Mouse (Mus musculus): ENCODE measurements around the gene Lrrc1. TPM values are rescaled to one million over a fixed set of nuclear protein-coding genes. Genes with fewer than 3 reads are reported as not detected.

Gene Lrrc1
- total RNA-seq, 2 experiments from 2014 or later, result 17.2 to 18.4 TPM

GRCm38 (mm10) chr9:77408053-77408603 lies 136.5 kb downstream of the Lrrc1 start:
- intact Hi-C loops (cut with DNase I), result no loop called here
- no peak for DNase-seq (ENCODE audit: low spot score)

- intact Hi-C loops (cut with DNase I), result no loop called here
- no peak for DNase-seq (ENCODE audit: low spot score)
These were observed 137.8 kb downstream of the Lrrc1 start for GRCm38 (mm10) chr9:77406906-77407305.

GRCm38 (mm10) chr9:77404458-77404857 lies 140.2 kb downstream of the Lrrc1 start:
- DNase-seq (ENCODE audit: low spot score), result no peak
- intact Hi-C loops (cut with DNase I), result no loop called here

- intact Hi-C loops (cut with DNase I), result no loop called here
- no peak for DNase-seq (ENCODE audit: low spot score)
These were observed 140.7 kb downstream of the Lrrc1 start for GRCm38 (mm10) chr9:77403961-77404360.

GRCm38 (mm10) chr9:77402971-77403370 lies 141.7 kb downstream of the Lrrc1 start:
- intact Hi-C loops (cut with DNase I), result no loop called here
- no peak for DNase-seq (ENCODE audit: low spot score)

- intact Hi-C loops (cut with DNase I), result no loop called here
- DNase-seq (ENCODE audit: low spot score), result no peak
These were observed 144.9 kb downstream of the Lrrc1 start for GRCm38 (mm10) chr9:77399801-77400200.

- intact Hi-C loops (cut with DNase I), result no loop called here
- no peak for DNase-seq (ENCODE audit: low spot score)
These were observed 145.6 kb downstream of the Lrrc1 start for GRCm38 (mm10) chr9:77398856-77399631.

- no peak for DNase-seq (ENCODE audit: low spot score)
- intact Hi-C loops (cut with DNase I), result no loop called here
These were observed 147.6 kb downstream of the Lrrc1 start for GRCm38 (mm10) chr9:77397027-77397426.

- intact Hi-C loops (cut with DNase I), result no loop called here
- DNase-seq (ENCODE audit: low spot score), result no peak
These were observed 153.4 kb downstream of the Lrrc1 start for GRCm38 (mm10) chr9:77391248-77391647.

GRCm38 (mm10) chr9:77388956-77389355 lies 155.7 kb downstream of the Lrrc1 start:
- intact Hi-C loops (cut with DNase I), result loop anchor here (5.0 kb wide), 1 partner anchor 997 kb away; no protein-coding TSS in a partner anchor
- no peak for DNase-seq (ENCODE audit: low spot score)

GRCm38 (mm10) chr9:77386751-77387150 lies 157.9 kb downstream of the Lrrc1 start:
- intact Hi-C loops (cut with DNase I), result loop anchor here (5.0 kb wide), 1 partner anchor 994 kb away; no protein-coding TSS in a partner anchor
- DNase-seq (ENCODE audit: low spot score), result no peak

GRCm38 (mm10) chr9:77385611-77386010 lies 159.1 kb downstream of the Lrrc1 start:
- DNase-seq (ENCODE audit: low spot score), result no peak
- intact Hi-C loops (cut with DNase I), result loop anchor here (5.0 kb wide), 1 partner anchor 993 kb away; no protein-coding TSS in a partner anchor

GRCm38 (mm10) chr9:77384651-77385050 lies 160.0 kb downstream of the Lrrc1 start:
- intact Hi-C loops (cut with DNase I), result loop anchor here (5.0 kb wide), 1 partner anchor 992 kb away; no protein-coding TSS in a partner anchor

GRCm38 (mm10) chr9:77383951-77384350 lies 160.7 kb downstream of the Lrrc1 start:
- intact Hi-C loops (cut with DNase I), result no loop called here

More at GRCm38 (mm10) chr9:77384651-77385050, 160.0 kb downstream of the Lrrc1 start:
- no peak for DNase-seq (ENCODE audit: low spot score)

GRCm38 (mm10) chr9:77382514-77382913 lies 162.2 kb downstream of the Lrrc1 start:
- intact Hi-C loops (cut with DNase I), result no loop called here
- no peak for DNase-seq (ENCODE audit: low spot score)

More at GRCm38 (mm10) chr9:77383951-77384350, 160.7 kb downstream of the Lrrc1 start:
- no peak for DNase-seq (ENCODE audit: low spot score)

- intact Hi-C loops (cut with DNase I), result loop anchor here (2.0 kb wide), 1 partner anchor 391 kb away; no protein-coding TSS in a partner anchor
- no peak for DNase-seq (ENCODE audit: low spot score)
These were observed 163.1 kb downstream of the Lrrc1 start for GRCm38 (mm10) chr9:77381565-77381964.

Small RNAs within 50 kb of the gene (microRNA-seq; reads per million reads assigned to microRNA genes)
- not detected for gene Gm25250

Other genes starting within 250 kb of the Lrrc1 start
- 100 to 1,000 TPM; 134 to 142 TPM for gene Mlip, start 191.9 kb downstream of the Lrrc1 start, total RNA-seq (2021)
- gene Klhl31, start 91.6 kb upstream of the Lrrc1 start, total RNA-seq (2021), result 100 to 1,000 TPM; 144 to 150 TPM
- 10 to 100 TPM in 1 of 2 experiments, 1 to 10 TPM in 1; 8.7 to 11.5 TPM for gene Gclc, start 209.7 kb upstream of the Lrrc1 start, total RNA-seq (2021)

Data from heart, postnatal 25 days (tissue).